Mouse (Mus musculus) G1E (cell line): ENCODE measurements around the gene Ccna2. TPM values are rescaled to one million over a fixed set of nuclear protein-coding genes. Genes with fewer than 3 reads are reported as not detected.

Source experiments
- ATAC-seq: 2 replicates; pipeline ENCODE4 v1.8.0; 2016; ENCODE audit warnings: mild to moderate bottlenecking; ENCODE audit not compliant: insufficient number of reproducible peaks, poor library complexity, low FRiP score, severe bottlenecking; ENCODE audit errors: extremely low read depth
- DNase-seq: peaks from one replicate; pipeline ENCODE4 v3.0.0; 2012; ENCODE audit warnings: low spot score
- H3K27me3 ChIP-seq: 2 replicates; pipeline ENCODE4 v1.6.1; 2012; ENCODE audit warnings: mild to moderate bottlenecking, low read length, inconsistent platforms; ENCODE audit not compliant: insufficient read depth
- H3K36me3 ChIP-seq: replicated peaks from 2 replicates; pipeline ENCODE3; 2012; ENCODE audit warnings: mild to moderate bottlenecking, inconsistent platforms
- H3K4me1 ChIP-seq: 2 replicates; pipeline ENCODE4 v1.6.1; 2012; ENCODE audit warnings: low read depth, low read length, inconsistent platforms, mixed read lengths; ENCODE audit not compliant: insufficient read depth
- H3K4me3 ChIP-seq: 2 replicates; pipeline ENCODE4 v1.5.1; 2012; ENCODE audit warnings: low read depth, mild to moderate bottlenecking, inconsistent platforms, low read length, moderate library complexity, mixed read lengths
- H3K9me3 ChIP-seq: replicated peaks from 2 replicates; pipeline ENCODE4 v1.6.1; 2012; ENCODE audit warnings: inconsistent platforms
- CTCF ChIP-seq: IDR thresholded peaks from 2 replicates; pipeline ENCODE4 v1.5.1; 2012; ENCODE audit warnings: low read depth, low read length, inconsistent platforms, mixed read lengths
- GATA1 ChIP-seq: IDR thresholded peaks from 2 replicates; pipeline ENCODE4 v1.6.1; 2012; ENCODE audit warnings: borderline replicate concordance, low read length, inconsistent platforms, mixed read lengths
- GATA2 ChIP-seq: IDR thresholded peaks from 2 replicates; pipeline ENCODE4 v1.6.1; 2012; ENCODE audit warnings: low read depth, low read length, inconsistent platforms, borderline replicate concordance
- POLR2AphosphoS5 ChIP-seq: IDR thresholded peaks from 2 replicates; pipeline ENCODE4 v1.6.1; 2012; ENCODE audit warnings: low read depth, low read length, inconsistent platforms; ENCODE audit not compliant: insufficient replicate concordance
- TAL1 ChIP-seq: conservative IDR thresholded peaks from 2 replicates; pipeline ENCODE4 v1.6.1; 2012; ENCODE audit warnings: low read depth, low read length, inconsistent platforms, mixed read lengths
- polyA plus RNA-seq: library from polyadenylated mRNA; stranded (reverse); fragments of >175 nt; gene quantifications from 2 replicates; pipeline ENCODE4 v1.2.3, GENCODE M21; 2012
- total RNA-seq, 2 experiments: library from RNA; stranded (forward) in 1 of 2; stranded (reverse) in 1 of 2; fragments of 200-1000 nt in 1 of 2; fragments of >200 nt in 1 of 2; fragmentation: Nextera tagmentation in 1 of 2; gene quantifications; 2 replicates each; pipeline ENCODE4 v1.2.3; 2014 to 2017

Gene Ccna2
- total and polyA plus RNA-seq, 3 experiments: 189 to 410 (median 238) TPM

- no peaks in the 10 kb centered on the region for H3K9me3 ChIP-seq
- H3K4me3 ChIP-seq: peak overlapping the region; percentile 89
- no peak for TF ChIP-seq GATA1
- TF ChIP-seq POLR2AphosphoS5: no peak
- TF ChIP-seq TAL1: no peak
- TF ChIP-seq GATA2: no peak
- TF ChIP-seq CTCF: no peak
- H3K27me3 ChIP-seq: no peaks in the 10 kb centered on the region; the same call in 1 of the 2 replicates
- H3K36me3 ChIP-seq: peaks cover 30% of the 10 kb centered on the region
- peaks cover 14% of the 10 kb centered on the region for H3K4me1 ChIP-seq
- no peak for ATAC-seq
- no peak for DNase-seq
Measured at GRCm38 (mm10) chr3:36551851-36552384, 20.0 kb downstream of the Ccna2 start.

GRCm38 (mm10) chr3:36551343-36551742, 20.6 kb downstream of the Ccna2 start:
- Histone ChIP-seq H3K9me3 (no peaks in the 10 kb centered on the region), H3K36me3 (peaks cover 25% of the 10 kb centered on the region), H3K4me1 (peaks cover 14% of the 10 kb centered on the region), H3K4me3 (no peak overlapping the region), H3K27me3 (no peaks in the 10 kb centered on the region; the same call in 1 of the 2 replicates)
- TF ChIP-seq GATA2 (no peak), GATA1 (no peak), POLR2AphosphoS5 (no peak), CTCF (no peak), TAL1 (no peak)
- DNase-seq: no peak
- ATAC-seq: no peak

- Histone ChIP-seq H3K27me3 (peaks cover 9% of the 10 kb centered on the region; the same call in 1 of the 2 replicates), H3K4me3 (no peak overlapping the region), H3K9me3 (no peaks in the 10 kb centered on the region), H3K36me3 (no peaks in the 10 kb centered on the region), H3K4me1 (no peaks in the 10 kb centered on the region)
- ATAC-seq (no peak), DNase-seq (no peak)
- TF ChIP-seq CTCF (no peak), POLR2AphosphoS5 (no peak)
Measured at GRCm38 (mm10) chr3:36544961-36545360, 27.0 kb downstream of the Ccna2 start.

GRCm38 (mm10) chr3:36541399-36541798, 30.6 kb downstream of the Ccna2 start:
- H3K9me3 ChIP-seq: no peaks in the 10 kb centered on the region
- no peak overlapping the region for H3K4me3 ChIP-seq
- TF ChIP-seq POLR2AphosphoS5 (no peak), TAL1 (no peak), CTCF (no peak), GATA1 (no peak), GATA2 (no peak)
- ATAC-seq (no peak), DNase-seq (no peak)
- H3K36me3 ChIP-seq: no peaks in the 10 kb centered on the region
- H3K27me3 ChIP-seq: peaks cover 32% of the 10 kb centered on the region
- no peaks in the 10 kb centered on the region for H3K4me1 ChIP-seq

- ATAC-seq: no peak
- TF ChIP-seq CTCF (no peak), GATA2 (no peak), GATA1 (no peak), TAL1 (no peak), POLR2AphosphoS5 (no peak)
Measured at GRCm38 (mm10) chr3:36540756-36541155, 31.2 kb downstream of the Ccna2 start.

GRCm38 (mm10) chr3:36537701-36538470, 34.1 kb downstream of the Ccna2 start:
- H3K4me1 ChIP-seq: no peaks in the 10 kb centered on the region
- no peak overlapping the region for H3K4me3 ChIP-seq
- ATAC-seq (no peak), DNase-seq (no peak)
- no peaks in the 10 kb centered on the region for H3K9me3 ChIP-seq
- peaks cover 29% of the 10 kb centered on the region for H3K27me3 ChIP-seq
- no peaks in the 10 kb centered on the region for H3K36me3 ChIP-seq
- TF ChIP-seq POLR2AphosphoS5 (no peak), CTCF (no peak), GATA2 (no peak), GATA1 (no peak), TAL1 (no peak)

More at GRCm38 (mm10) chr3:36540756-36541155, 31.2 kb downstream of the Ccna2 start:
- peaks cover 32% of the 10 kb centered on the region for H3K27me3 ChIP-seq
- H3K4me1 ChIP-seq: no peaks in the 10 kb centered on the region
- H3K36me3 ChIP-seq: no peaks in the 10 kb centered on the region
- H3K9me3 ChIP-seq: no peaks in the 10 kb centered on the region
- no peak overlapping the region for H3K4me3 ChIP-seq
- no peak for DNase-seq
